Mouse (Mus musculus): ENCODE data around the gene Tmem210.

DNA sequence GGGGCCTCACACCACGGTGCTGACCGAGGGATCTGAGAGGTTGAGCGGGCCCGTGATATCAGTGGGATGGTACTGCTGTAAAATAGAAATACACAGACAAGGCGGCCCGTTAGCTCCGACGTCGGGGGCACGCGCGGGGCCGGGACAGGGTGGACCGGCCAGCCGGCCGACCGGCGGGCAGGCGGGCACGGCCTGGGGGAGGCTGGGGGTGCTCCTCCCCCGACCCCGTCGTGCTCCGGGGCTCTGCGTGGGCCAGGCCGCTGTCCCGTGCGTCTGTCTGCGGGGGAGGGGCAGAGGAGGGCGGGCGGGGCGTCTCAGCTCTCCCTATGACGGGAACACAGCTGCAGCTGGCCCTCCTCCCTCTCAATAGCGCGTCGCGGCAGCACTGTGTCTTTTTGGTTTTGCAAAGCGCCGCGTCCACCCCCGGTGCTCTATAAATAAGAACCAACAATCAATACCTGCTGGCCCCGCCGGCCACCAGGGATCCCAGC is 4.2 kb downstream of the Tmem210 start:
- TF ChIP-seq POLR2A (IDR thresholded peaks at IDR 0.05; ENCODE audit: extremely low read depth, insufficient read depth, low read length) (no peak), CTCF (IDR thresholded peaks at IDR 0.05; ENCODE audit: low read depth, low read length) (no peak)

All from liver, adult 2 months (tissue).